Mouse (Mus musculus) brain, embryonic 14.5 days (tissue): ENCODE results near the gene Foxf1. TPM values are rescaled to one million over a fixed set of nuclear protein-coding genes. Genes with fewer than 3 reads are reported as not detected.
A peak's percentile ranks its signal among the peaks of the same experiment; 100 is the strongest.

Source experiments
- DNase-seq: peaks from one replicate; pipeline ENCODE4 v3.0.0-alpha.2; 2011; ENCODE audit warnings: low read depth
- CTCF ChIP-seq: fragments of 200-500 bp; IDR thresholded peaks from 2 replicates; pipeline ENCODE4 v1.5.1; 2012; ENCODE audit warnings: inconsistent platforms, mild to moderate bottlenecking, moderate library complexity, borderline replicate concordance; ENCODE audit not compliant: insufficient read depth, insufficient read length; ENCODE audit errors: extremely low read depth
- POLR2A ChIP-seq: fragments of 200-500 bp; IDR thresholded peaks from 2 replicates; pipeline ENCODE4 v1.6.1; 2012; ENCODE audit warnings: mild to moderate bottlenecking, inconsistent platforms, borderline replicate concordance; ENCODE audit not compliant: poor library complexity, insufficient read depth, insufficient read length, severe bottlenecking; ENCODE audit errors: extremely low read depth
- polyA plus RNA-seq: library from polyadenylated mRNA; depleted of rRNA; stranded (reverse); fragments of >200 nt; gene quantifications from 2 replicates; pipeline ENCODE4 v1.2.3, GENCODE M21; 2012

Gene Foxf1
- polyA plus RNA-seq, 1 experiment = 1.3 TPM

DNA sequence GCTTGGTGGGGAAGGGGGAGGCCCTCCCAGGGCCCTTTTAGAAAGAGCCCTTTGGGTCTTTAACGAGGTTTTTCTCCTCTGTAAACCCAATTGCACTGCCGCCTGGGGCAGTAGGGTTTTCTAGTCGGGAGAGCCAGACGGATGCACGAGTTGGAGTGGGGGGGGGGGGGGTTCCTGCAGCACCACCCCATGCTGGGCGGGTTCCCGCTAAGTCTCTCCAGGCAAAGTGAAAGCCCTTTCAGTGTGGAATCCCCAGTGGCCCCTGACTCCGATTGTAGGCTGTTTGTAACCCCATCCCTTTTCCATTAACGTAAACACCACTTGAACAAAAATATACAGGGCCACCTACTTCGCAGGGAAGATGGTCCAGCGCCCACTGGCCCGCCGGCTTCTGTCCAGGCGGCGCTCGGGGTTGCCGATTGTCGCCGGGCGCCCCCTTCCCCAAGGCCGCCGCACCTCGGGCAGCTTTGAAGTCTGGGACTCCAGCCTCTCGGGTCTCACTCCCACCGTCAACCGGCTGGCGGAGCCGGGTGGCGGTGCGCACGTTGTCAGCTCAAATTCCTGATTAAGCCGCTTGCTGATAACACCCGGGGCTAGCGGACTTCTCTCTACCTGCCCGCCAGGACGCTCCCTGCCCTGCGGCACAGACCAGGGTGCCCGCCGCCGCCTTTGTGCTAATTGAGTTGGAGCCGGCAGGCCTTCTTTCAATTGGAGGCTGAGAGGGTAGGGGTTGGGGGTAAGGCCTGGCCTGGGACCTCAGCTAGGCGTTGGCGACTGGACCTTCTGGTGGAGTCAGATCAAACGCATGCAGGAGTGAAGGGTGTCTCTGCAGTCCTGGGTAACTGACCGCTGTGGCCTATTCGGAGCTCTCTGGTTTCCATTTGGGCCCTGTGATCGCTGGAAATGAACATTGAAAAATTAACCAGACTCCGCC, 10.7 kb upstream of the Foxf1 start:
- DNase-seq = no peak
- TF ChIP-seq POLR2A (no peak), CTCF (no peak)

DNA sequence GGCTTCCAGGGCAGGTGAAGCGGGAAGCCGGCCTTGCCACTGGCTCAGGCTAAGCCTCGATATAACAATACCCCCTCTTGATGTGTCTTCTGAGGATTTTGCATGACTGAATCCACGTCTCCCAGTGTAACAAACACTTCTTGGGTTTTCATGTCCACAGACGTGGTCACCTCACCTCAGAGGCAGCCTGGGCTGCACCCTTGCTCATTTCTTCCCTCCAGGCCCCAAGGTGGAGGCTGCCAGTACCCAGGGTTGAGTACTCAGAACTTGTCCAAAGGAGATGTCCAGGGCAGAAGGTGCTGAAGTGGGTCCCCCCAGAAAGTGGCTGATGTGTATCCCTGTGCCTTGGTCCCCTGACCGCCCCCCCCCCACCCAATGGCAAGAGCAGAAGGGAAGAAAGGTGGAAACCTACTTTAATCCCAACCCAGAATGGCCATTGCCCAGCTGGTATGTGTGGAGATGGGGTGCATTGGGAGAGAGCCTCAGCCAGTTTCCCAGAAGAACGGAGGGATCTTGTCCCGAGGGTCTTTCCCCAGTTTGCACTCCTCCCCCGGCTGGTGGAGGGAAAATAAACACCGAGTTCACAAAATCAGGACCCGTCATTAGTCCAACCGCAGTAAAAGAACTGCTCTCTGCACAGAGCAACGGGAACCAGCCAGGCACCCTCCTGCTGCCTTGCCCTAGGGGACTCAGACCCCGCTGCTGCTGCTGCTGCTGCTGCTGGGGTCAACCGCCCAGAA, 9.9 kb upstream of the Foxf1 start:
- DNase-seq = no peak

DNA sequence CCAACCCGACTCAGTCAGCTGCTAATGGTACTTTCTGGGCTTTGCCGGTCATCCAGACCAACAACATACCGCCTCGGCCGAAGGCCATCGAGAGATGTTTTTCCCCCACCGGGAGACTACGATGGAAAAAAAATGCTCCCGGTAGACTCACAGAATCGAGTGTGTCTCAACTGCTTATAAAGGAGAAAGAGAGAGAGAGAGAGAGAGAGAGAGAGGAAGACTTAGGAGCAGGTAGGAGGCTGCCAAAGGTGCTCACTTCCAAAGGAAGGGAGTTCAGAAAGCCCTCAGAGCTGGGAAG, 9.4 kb upstream of the Foxf1 start:
- TF ChIP-seq POLR2A (no peak), CTCF (no peak)
- no peak for DNase-seq

More for the DNA sequence above, 9.9 kb upstream of the Foxf1 start:
- TF ChIP-seq CTCF (no peak), POLR2A (no peak)

DNA sequence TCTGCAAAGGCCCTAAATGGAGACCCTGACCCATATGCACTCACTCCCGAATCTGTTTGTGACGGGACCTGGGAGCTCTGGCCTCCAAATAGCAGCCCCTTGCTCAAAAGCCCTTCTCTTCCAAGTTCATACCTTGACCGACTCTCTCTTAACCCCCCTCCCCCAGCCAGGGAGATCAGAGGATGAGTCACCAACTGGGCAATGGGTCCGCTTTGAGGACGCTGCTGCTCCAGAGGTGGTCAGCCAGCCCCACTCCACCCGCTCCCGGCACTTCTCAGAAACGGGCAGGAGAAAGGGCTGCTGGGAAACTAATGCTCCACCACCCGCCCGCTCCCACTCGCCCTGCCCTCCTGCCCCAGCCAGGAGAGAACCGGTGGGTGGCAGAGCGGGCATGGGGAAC, 8.2 kb upstream of the Foxf1 start:
- DNase-seq = no peak
- TF ChIP-seq POLR2A = no peak
- no peak for TF ChIP-seq CTCF

DNA sequence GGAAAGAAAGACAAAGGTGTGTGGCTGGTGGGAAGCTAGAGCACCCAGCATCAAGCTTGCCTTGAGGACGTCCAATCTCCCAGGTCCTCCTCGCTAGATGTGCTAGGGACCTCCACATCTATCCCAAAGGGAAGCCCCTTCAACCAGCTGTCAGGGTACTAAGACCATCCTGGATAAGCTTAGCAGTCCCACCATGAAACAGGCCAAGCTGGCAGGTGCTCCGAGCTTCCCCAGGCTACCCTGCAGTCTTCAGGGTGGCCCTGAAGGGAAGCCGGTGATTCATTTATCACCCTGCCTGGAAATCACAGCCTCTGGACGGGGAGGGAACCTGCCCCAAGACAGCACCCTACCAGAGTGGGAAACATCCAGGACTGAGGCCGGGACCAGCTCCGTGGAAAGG, 7.6 kb upstream of the Foxf1 start:
- no peak for TF ChIP-seq CTCF
- TF ChIP-seq POLR2A = no peak
- DNase-seq = no peak

DNA sequence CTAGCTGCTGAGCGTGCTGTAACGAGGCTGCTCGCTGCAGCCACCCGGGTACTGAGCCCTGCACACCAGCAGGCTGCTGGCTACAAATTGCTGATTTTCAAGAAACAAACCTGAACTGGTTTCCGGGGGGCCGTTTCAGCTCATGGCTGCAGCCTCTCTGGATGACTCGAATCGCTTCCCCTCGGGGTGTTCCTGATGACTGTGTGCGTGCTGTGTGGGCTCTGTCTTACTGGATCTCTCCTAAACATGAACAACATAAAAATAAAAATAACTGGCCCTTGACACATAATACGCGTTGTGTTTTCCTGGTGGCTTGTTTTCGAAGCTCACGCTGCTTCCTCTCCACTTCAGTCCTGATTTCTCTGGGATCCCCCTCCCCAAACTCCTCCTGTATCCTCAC, 5.5 kb upstream of the Foxf1 start:
- DNase-seq = no peak
- TF ChIP-seq POLR2A (no peak), CTCF (no peak)

DNA sequence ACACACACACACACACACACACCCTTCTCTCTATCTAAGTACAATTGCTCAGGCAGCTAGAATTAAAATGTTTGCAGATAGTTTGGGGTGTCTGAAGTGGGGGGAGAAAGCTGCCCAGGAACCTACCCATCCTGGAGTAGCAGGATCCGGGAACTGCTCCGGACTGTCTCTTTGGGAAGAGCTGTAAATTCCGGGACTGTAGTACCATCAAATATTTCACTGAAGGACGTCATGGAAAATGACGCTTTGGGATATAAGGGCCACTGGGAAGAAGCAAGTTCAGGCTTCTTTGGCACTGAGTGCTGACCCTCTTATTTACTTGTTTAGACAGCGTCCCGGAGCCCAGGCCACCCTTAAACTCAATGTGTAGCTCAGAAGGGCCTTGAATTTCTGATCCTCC, 5.0 kb upstream of the Foxf1 start:
- no peak for TF ChIP-seq POLR2A
- TF ChIP-seq CTCF = no peak
- DNase-seq = no peak

DNA sequence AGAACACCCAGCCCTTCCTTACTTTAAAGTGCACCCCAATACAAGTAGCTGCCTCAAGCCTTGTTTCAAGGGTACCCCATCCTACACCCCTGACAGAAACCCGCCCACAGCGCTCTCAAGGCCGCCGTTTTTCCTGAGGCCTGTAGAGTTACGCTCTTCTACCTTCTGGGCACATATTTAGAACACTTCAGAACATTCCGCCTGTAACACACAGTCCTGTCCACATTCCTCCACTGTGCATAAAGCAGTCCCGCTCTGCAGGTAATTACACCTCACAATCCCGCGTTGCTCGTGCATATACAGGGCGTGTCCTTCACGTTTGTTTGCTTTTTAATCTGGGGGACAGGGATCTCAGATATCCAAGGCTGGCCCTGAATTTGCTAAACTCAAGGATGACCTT, 4.2 kb upstream of the Foxf1 start:
- DNase-seq = no peak
- TF ChIP-seq CTCF = no peak
- TF ChIP-seq POLR2A = no peak

DNA sequence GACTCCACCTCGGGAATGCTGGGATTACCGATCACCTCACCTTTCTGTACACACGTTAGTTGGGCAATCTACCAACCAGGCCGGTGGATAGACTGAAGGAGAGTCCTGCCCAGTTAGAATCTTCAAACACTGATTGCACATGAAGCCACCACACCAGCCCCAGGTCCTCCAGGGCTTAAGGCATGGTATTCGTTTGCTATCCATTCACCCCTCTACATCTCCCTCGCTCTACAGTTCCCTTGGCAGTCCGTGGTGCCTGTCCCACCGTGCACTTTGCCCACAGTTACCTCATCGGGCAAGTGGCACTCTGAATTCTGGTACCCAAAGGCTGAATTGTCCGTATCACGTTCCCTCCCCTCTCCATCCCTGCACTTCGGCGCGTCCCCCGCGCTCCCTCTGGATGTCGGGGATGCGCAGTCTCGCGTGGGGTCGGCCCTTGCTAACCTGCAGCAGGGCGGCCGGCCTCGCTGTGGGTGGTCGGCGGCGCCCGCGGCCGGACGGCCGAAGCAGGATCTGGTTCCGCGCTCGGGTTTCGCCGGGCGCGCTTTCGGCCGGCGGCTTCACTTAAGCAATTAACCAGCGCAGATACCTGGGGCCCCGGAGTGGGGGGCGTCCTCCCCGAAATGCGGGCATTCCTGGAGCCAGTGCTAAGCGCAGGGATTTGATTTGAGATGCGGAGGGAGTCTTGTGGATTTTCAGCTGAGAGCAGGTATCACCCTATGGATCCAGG, 3.7 kb upstream of the Foxf1 start:
- DNase-seq = no peak

DNA sequence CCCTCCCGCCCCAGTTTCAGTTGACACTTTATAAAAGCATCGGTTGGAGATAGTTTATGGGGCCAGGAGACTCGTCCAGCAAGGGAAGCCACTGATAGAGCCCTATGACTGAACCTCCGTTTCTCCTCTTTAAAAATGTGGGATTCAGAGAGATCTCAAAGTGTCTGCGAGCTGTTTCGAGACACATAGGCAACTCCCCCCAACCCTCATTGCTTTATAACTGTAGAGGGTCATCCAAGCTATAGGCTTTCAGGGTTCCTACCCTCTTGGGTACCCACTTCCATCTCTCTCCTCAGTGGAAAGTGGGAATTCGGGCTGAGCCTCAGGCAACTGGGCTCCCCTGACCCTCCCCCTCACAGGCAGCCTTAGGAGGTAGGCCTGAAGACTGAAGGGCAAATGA, 2.8 kb upstream of the Foxf1 start:
- DNase-seq = no peak
- TF ChIP-seq POLR2A = no peak
- TF ChIP-seq CTCF = no peak

More for the DNA sequence above, 3.7 kb upstream of the Foxf1 start:
- TF ChIP-seq CTCF (no peak), POLR2A (no peak)

DNA sequence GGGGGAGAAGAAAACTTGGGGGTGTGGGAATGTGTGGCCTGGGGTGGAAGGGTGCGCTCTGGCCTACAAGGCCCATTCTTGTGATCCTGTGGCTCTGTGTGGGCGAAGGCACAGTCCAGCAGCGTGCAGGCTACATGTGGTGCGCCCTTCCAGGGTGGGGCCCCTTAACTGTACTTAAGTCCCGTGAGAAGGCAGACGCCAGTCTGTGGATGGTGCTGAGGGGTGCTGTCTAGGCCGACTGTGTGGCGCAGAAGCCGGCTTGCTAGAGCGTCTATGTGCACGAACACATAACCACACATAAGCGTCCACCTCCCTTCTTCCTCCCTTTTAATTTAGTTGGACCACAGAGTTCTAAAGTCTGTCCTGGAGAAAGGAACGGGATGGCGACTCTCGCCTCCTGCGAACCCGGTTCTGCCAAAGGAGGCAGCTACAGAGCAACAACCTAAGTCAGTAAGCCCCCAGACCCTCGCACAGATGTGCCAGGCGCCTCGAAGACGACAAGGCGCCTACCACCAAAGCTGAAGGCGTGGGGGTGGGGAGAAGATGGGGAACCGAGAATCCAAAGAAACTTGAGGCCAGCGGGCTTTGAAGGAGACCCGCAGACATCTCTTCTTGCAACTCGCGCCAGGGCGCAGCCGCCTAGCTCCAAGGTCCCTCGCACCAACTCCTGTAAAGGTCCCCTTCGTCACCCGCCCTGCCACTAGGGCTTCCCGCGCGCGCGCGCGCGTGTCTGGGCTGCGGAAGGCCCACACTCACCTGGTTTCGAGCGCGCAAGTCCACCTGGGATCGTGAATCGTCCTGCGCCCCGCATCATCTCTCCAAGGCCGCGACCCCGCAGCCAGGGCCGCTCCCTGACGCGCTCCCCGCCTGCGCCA, 1.7 kb upstream of the Foxf1 start:
- no peak for TF ChIP-seq CTCF
- TF ChIP-seq POLR2A = no peak
- DNase-seq = no peak

DNA sequence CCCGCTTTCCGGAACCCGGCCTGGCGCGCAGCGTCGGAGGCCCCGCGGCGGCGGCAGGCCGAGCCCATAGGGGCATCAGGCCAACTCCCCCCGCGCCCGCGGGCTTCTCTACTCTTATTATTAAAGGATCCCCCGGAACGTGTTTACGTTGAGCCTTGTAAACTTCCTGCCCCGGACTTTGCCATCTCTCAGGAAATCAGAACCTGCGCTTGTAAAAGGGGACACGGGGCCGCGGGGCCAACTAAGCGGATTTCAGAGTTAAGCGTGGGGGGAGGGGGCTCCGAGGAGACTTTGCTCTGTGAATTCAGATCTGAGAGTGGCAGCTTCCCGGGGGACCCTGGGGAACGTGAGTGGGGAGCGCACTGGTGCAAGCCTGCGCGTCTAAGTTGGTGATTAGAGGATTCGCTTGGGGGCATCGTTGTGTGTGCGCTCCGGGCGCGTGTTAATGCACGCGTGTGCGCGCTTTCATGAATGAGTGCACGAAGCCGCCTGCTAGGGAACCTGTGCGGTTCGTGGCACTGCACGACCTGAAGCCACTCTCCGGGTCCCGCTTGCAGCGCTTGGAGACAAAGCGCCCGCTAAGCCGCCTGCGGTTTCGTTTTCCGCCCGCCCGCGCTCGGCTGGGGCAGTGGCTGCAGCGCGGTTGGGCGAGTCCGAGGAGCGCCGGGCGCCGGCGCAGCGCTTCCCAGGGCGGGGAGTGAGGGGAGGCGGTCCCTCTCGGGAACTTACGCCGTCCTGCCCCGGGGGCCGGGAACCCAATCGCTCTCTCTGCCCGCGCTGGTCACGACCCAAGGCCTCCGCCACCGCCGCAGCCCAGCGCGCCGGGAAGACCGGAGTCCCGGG, 872 bp upstream of the Foxf1 start:
- peak; percentile 53 for DNase-seq
- no peak for TF ChIP-seq CTCF
- no peak for TF ChIP-seq POLR2A

DNA sequence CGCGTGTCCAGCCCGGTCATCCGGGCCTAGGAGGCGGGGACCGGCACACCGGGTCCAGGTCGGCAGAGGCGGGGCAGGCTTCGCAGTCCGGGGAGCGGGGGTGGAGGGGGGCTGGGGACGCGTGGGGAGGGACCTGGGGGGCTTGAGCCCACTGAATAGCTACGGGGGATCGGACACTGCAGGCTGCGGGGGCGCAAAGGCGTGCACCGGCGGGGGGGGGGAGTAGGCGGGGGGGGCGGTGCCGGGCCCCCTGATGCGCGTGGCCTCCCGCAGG, 313 bp upstream of the Foxf1 start:
- TF ChIP-seq CTCF (no peak), POLR2A (no peak)
- no peak for DNase-seq
